Mouse (Mus musculus): Measurements from ENCODE around the gene Cmtm5. TPM values are rescaled to one million over a fixed set of nuclear protein-coding genes. Genes with fewer than 3 reads are reported as not detected.

The Cmtm5 gene
- polyA plus RNA-seq, 1 experiment from 2014 or later, result 3.4 TPM

DNA sequence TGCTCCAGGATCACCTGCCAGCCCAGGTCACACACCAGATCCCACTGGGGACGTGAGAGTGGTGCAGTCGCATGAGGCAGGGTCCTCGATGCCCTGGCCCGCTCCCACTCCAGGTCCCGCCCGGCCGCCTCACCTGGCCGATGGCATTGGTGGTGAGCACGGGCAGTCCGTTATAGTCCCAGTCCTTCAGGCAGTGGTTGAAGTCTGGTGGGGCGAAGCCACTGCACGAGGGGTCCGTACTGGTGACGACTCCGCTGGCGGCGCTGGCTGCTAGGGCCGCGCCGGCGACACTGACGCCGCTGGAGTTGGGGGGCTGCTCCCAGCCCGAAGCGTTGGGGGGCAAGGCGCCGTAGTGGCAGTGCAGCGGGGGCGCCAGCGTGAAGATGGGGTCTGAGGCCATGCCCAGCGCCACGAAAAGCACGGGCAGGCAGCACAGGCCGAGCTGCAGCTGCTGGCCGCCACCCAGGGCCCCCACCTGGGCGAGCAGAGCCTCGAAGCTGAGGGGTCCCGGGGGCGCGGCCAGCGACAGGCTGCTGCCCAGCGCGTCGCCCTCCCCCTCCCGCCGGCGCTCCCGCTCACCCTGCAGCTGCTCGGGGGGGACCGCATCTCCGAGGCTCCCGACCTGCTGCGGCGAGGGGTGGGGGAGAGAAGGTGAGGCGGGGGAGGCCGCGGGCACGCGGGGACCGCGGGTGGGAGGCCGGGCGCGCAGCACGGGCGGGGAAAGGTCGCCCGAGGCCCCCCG, 23.8 kb upstream of the Cmtm5 start:
- WGBS, result 2% methylated on average over 59 of the region's 69 CpGs
- Histone ChIP-seq H3K27me3 (ENCODE audit: control insufficient read depth, insufficient read depth, low read length) (no peaks in the 10 kb centered on the region), H3K36me3 (ENCODE audit: control insufficient read depth, insufficient read depth, low read length) (peaks cover 3% of the 10 kb centered on the region; the same call in 1 of the 2 replicates), H3K4me1 (ENCODE audit: control insufficient read depth, insufficient read depth, low read length) (peaks cover 7% of the 10 kb centered on the region), H3K4me3 (replicated peaks; ENCODE audit: low read length) (peak overlapping the region; percentile 84), H3K9me3 (replicated peaks; ENCODE audit: control insufficient read depth, low read length) (no peaks in the 10 kb centered on the region), H3K4me2 (ENCODE audit: low read depth, low read length) (peak overlapping the region; percentile 90), H3K27ac (ENCODE audit: low read length) (peak overlapping the region; percentile 74), H3K9ac (ENCODE audit: low read length) (peak overlapping the region; percentile 90)
- peak; percentile 54 for ATAC-seq (ENCODE audit: insufficient read depth, low FRiP score)

GRCm38 (mm10) chr14:54912886-54913285, 23.2 kb upstream of the Cmtm5 start, which contains the start of gene Slc22a17:
Gene Slc22a17, minus strand, starts transcription at chr14:54913132.
- Histone ChIP-seq H3K9ac (ENCODE audit: low read length) (peak within 1 kb of the TSS; percentile 90), H3K36me3 (ENCODE audit: control insufficient read depth, insufficient read depth, low read length) (no peaks in the 10 kb centered on the region; the same call in 1 of the 2 replicates), H3K4me3 (replicated peaks; ENCODE audit: low read length) (peak within 1 kb of the TSS; percentile 84), H3K4me2 (ENCODE audit: low read depth, low read length) (peak within 1 kb of the TSS; percentile 90), H3K4me1 (ENCODE audit: control insufficient read depth, insufficient read depth, low read length) (peaks cover 7% of the 10 kb centered on the region), H3K27me3 (ENCODE audit: control insufficient read depth, insufficient read depth, low read length) (no peaks in the 10 kb centered on the region), H3K9me3 (replicated peaks; ENCODE audit: control insufficient read depth, low read length) (no peaks in the 10 kb centered on the region), H3K27ac (ENCODE audit: low read length) (peak within 1 kb of the TSS; percentile 74)
- ATAC-seq (ENCODE audit: insufficient read depth, low FRiP score), result peak; percentile 92
- 0% methylated on average over 28 of the region's 28 CpGs for WGBS

- no peak for ATAC-seq (ENCODE audit: insufficient read depth, low FRiP score)
- WGBS, result 16% methylated on average over 10 of the region's 10 CpGs
- Histone ChIP-seq H3K36me3 (ENCODE audit: control insufficient read depth, insufficient read depth, low read length) (no peaks in the 10 kb centered on the region; the same call in 1 of the 2 replicates), H3K4me1 (ENCODE audit: control insufficient read depth, insufficient read depth, low read length) (peaks cover 7% of the 10 kb centered on the region), H3K27ac (ENCODE audit: low read length) (peak overlapping the region; percentile 74), H3K4me3 (replicated peaks; ENCODE audit: low read length) (peak overlapping the region; percentile 84), H3K27me3 (ENCODE audit: control insufficient read depth, insufficient read depth, low read length) (no peaks in the 10 kb centered on the region), H3K9ac (ENCODE audit: low read length) (peak overlapping the region; percentile 90), H3K4me2 (ENCODE audit: low read depth, low read length) (peak overlapping the region; percentile 90), H3K9me3 (replicated peaks; ENCODE audit: control insufficient read depth, low read length) (no peaks in the 10 kb centered on the region)
Measured at GRCm38 (mm10) chr14:54913343-54913742, 22.7 kb upstream of the Cmtm5 start.

DNA sequence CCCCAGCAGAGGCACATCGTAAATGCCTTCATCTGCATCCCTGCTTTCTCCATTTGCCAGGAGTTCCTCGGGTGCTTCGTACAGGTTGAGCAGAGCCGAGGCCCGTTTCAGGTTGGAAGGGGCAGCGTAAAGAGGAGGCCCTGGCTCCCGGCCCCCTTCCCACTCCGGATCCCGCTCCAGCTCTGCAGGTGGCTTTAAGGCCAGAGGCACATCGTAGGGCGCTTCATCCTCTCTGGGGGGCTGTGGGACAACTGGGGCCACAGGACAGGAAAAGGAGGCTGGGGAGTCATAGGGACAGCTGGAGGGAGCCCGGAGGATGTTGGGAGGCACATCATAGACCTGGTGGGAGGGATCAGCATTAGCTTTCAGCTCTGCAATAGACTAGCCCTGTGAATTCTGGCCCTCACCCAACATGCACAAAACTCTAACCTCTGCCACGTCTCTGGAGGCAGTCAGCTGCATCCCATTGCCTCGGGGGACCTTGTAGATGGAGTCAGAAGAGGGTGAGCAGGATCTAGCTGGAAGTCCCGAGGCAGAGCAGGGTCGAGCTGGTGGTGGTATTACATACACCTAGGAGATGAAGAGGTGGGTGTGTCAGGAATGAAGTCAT, 15.9 kb upstream of the Cmtm5 start:
- Histone ChIP-seq H3K36me3 (ENCODE audit: control insufficient read depth, insufficient read depth, low read length) (peaks cover 15% of the 10 kb centered on the region), H3K9ac (ENCODE audit: low read length) (no peak overlapping the region), H3K9me3 (replicated peaks; ENCODE audit: control insufficient read depth, low read length) (no peaks in the 10 kb centered on the region), H3K4me3 (replicated peaks; ENCODE audit: low read length) (no peak overlapping the region), H3K27me3 (ENCODE audit: control insufficient read depth, insufficient read depth, low read length) (no peaks in the 10 kb centered on the region), H3K27ac (ENCODE audit: low read length) (no peak overlapping the region), H3K4me1 (ENCODE audit: control insufficient read depth, insufficient read depth, low read length) (peaks cover 10% of the 10 kb centered on the region), H3K4me2 (ENCODE audit: low read depth, low read length) (no peak overlapping the region)
- no peak for ATAC-seq (ENCODE audit: insufficient read depth, low FRiP score)
- 89% methylated on average over 16 of the region's 16 CpGs for WGBS

DNA sequence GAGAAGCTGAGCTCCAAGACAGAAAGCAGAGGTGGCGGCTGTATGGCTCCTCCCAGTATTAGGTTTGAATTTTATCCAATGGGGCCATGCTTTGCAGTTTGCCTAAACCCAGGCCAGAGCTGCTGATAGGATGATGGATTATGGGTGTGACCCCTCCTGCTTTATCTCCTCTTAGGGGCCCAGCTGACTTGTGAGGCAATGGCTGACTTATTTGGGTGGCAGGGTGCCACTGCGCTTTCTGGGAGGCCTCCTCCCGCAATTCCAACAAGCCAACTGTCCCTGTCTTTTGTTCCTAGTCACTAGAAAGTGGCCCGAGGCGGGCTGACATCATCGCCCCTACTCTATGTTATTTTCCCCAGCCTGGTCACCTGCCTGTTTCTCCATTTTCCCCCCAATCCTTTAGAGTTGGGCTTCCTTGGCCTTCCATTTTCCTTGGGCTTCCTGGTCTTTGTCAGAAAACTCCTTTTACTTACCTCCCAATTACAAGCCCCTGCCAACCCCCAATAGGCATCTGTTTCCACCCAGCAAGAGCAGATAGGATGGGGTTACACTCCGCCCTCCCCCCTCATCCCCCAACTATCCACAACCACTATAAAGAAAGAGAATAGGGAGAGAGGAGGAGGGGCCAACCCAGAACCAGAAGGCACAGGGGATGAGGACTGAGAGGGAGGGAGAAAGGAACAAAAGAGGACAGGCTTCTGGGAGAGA, 11.3 kb upstream of the Cmtm5 start:
- H3K4me3 ChIP-seq (replicated peaks; ENCODE audit: low read length), result peak overlapping the region; percentile 73
- H3K27ac ChIP-seq (ENCODE audit: low read length), result peak overlapping the region; percentile 100
- whole genome bisulfite sequencing, result 13% methylated on average over 7 of the region's 7 CpGs
- H3K4me1 ChIP-seq (ENCODE audit: control insufficient read depth, insufficient read depth, low read length), result peaks cover 24% of the 10 kb centered on the region
- no peaks in the 10 kb centered on the region for H3K27me3 ChIP-seq (ENCODE audit: control insufficient read depth, insufficient read depth, low read length)
- H3K9me3 ChIP-seq (replicated peaks; ENCODE audit: control insufficient read depth, low read length), result no peaks in the 10 kb centered on the region
- peak overlapping the region; percentile 84 for H3K4me2 ChIP-seq (ENCODE audit: low read depth, low read length)
- peak overlapping the region; percentile 94 for H3K9ac ChIP-seq (ENCODE audit: low read length)
- peaks cover 15% of the 10 kb centered on the region; the same call in 1 of the 2 replicates for H3K36me3 ChIP-seq (ENCODE audit: control insufficient read depth, insufficient read depth, low read length)
- peak; percentile 63 for ATAC-seq (ENCODE audit: insufficient read depth, low FRiP score)

DNA sequence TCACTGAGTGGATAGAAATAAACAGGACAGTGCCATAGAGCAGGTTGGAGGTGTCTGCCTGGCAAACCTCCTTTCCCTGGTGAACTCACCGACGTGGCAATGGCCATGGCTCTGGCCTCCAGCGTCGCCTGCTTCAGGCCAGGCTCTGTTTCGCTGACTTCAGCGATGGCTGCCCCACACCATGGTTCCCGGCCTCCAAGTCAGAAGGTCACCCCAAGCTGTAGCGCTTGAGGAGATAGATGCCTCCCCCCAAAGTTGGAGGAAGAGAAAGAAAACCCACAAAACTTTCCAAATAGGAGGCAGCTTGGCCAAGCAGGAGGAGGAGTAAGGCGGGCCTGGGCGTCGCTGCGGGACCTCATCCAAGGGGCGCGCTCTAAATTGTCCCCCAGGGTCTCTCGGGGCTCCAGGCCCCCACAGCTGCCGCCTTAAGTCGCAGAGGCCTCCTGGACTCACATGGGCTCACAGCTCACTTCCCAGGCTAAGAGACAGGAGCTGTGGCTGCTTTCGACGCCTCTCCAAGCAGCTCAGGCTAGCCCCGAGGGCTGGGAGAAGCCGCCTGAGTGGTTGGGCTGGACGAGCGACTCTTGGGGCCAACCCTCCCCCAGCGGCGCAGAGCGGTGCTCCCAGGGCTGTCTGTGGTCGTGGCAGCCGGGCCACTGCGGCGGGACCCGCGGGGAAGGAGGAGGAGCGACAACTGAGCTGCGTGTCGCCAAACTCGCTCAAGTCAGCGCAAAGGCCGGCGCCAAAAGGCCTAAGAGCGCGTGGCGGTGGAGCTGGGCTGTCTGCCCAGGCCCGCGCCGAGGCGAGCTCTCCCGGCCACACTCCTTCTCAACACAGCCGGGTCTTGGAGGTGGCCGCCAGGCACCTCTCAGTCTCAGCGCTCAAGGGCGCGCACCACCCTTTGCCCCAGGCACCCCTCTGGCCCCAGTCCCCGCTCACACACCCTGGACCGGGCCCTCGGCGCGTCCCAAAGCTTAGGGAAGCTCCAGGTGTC, 10.4 kb upstream of the Cmtm5 start, which contains the start of gene Efs:
Gene Efs, minus strand, starts transcription at position 778 of the 994 bp plus-strand sequence.
- Histone ChIP-seq H3K27me3 (ENCODE audit: control insufficient read depth, insufficient read depth, low read length) (no peaks in the 10 kb centered on the region), H3K36me3 (ENCODE audit: control insufficient read depth, insufficient read depth, low read length) (peaks cover 9% of the 10 kb centered on the region; the same call in 1 of the 2 replicates), H3K4me3 (replicated peaks; ENCODE audit: low read length) (peak within 1 kb of the TSS; percentile 73), H3K4me1 (ENCODE audit: control insufficient read depth, insufficient read depth, low read length) (peaks cover 31% of the 10 kb centered on the region), H3K4me2 (ENCODE audit: low read depth, low read length) (peak within 1 kb of the TSS; percentile 84), H3K9ac (ENCODE audit: low read length) (peak within 1 kb of the TSS; percentile 94), H3K9me3 (replicated peaks; ENCODE audit: control insufficient read depth, low read length) (no peaks in the 10 kb centered on the region), H3K27ac (ENCODE audit: low read length) (peak within 1 kb of the TSS; percentile 100)
- ATAC-seq (ENCODE audit: insufficient read depth, low FRiP score), result peak; percentile 51
- WGBS, result 2% methylated on average over 57 of the region's 57 CpGs

DNA sequence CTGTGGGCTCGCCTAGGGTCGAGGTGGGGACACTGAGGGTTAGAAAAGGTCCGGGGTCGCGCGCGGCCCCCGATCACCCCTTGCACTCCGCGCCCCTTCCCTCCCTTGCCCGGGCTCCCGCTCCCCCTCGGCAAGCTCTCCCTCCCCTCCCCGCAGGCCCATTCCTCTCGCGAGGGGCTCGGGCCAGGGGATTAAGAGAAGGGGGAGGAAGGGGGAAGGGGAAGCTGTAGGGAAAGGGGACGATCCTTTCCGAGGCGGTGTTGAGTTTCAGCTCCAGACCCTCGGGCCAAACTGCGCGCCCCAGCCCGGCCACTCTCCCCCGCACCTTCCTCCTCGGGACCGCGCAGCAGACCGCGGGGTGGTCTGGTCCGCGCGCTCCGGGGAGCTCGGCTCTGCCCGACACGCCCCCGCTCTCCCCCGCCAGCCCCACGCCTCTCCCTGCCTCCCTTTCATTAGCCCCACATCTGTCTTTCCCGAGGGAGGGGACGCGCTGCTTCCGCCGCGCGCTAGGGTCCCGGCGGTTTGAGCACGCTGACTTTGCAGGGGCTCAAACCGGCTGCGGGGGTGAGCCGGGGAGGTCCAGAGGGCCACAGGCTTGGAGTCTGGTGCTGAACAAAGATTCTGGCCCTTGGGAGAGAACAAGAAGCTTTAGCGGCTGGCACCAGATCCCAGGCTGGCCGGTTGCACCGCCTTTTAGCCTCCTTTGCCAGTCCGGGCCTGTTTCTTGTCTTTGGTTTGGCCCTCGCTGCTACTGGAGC, 9.5 kb upstream of the Cmtm5 start:
- Histone ChIP-seq H3K27ac (ENCODE audit: low read length) (peak overlapping the region; percentile 100), H3K36me3 (ENCODE audit: control insufficient read depth, insufficient read depth, low read length) (no peaks in the 10 kb centered on the region), H3K4me3 (replicated peaks; ENCODE audit: low read length) (peak overlapping the region; percentile 73), H3K4me1 (ENCODE audit: control insufficient read depth, insufficient read depth, low read length) (peaks cover 31% of the 10 kb centered on the region), H3K27me3 (ENCODE audit: control insufficient read depth, insufficient read depth, low read length) (no peaks in the 10 kb centered on the region), H3K4me2 (ENCODE audit: low read depth, low read length) (peak overlapping the region; percentile 84), H3K9me3 (replicated peaks; ENCODE audit: control insufficient read depth, low read length) (no peaks in the 10 kb centered on the region), H3K9ac (ENCODE audit: low read length) (peak overlapping the region; percentile 94)
- under 1% methylated on average over 58 of the region's 58 CpGs for WGBS
- peak; percentile 87 for ATAC-seq (ENCODE audit: insufficient read depth, low FRiP score)

GRCm38 (mm10) chr14:54927296-54927695, 8.8 kb upstream of the Cmtm5 start:
- Histone ChIP-seq H3K27ac (ENCODE audit: low read length) (peak overlapping the region; percentile 100), H3K27me3 (ENCODE audit: control insufficient read depth, insufficient read depth, low read length) (no peaks in the 10 kb centered on the region), H3K4me2 (ENCODE audit: low read depth, low read length) (peak overlapping the region; percentile 84), H3K4me3 (replicated peaks; ENCODE audit: low read length) (peak overlapping the region; percentile 73), H3K9me3 (replicated peaks; ENCODE audit: control insufficient read depth, low read length) (no peaks in the 10 kb centered on the region), H3K36me3 (ENCODE audit: control insufficient read depth, insufficient read depth, low read length) (no peaks in the 10 kb centered on the region), H3K9ac (ENCODE audit: low read length) (peak overlapping the region; percentile 94), H3K4me1 (ENCODE audit: control insufficient read depth, insufficient read depth, low read length) (peaks cover 31% of the 10 kb centered on the region)
- WGBS, result 17% methylated on average over 7 of the region's 7 CpGs
- ATAC-seq (ENCODE audit: insufficient read depth, low FRiP score), result no peak

Measured in stomach, embryonic 16.5 days (tissue).